10 mouse cellular contexts compared by ENCODE assay signal in genomic region chr9:53986972-53987371, GRCm38 (mm10). TPM values are rescaled to one million over a fixed set of nuclear protein-coding genes. Genes with fewer than 3 reads are reported as not detected.
A peak's percentile ranks its signal among the peaks of the same experiment; 100 is the strongest.
DNase-seq lines count a peak whose midpoint lies in the region; ATAC-seq lines count a peak whose summit lies in the region.
"Had no signal": no experiment of that assay in that cellular context is flagged by ENCODE, and none has a peak within 500 bp of the region (broad histone marks: within the 10 kb centered on the region; RNA-seq: fewer than 3 reads in every experiment).

No protein-coding gene starts in this region.

- H3K36me3 ChIP-seq in hindbrain, embryonic 11.5 days (ENCODE audit: control insufficient read depth, insufficient read depth, low read length) = no peaks in the 10 kb centered on the region
- no peaks in the 10 kb centered on the region for H3K36me3 ChIP-seq in hindbrain, embryonic 10.5 days
- no peaks in the 10 kb centered on the region for H3K36me3 ChIP-seq in forebrain, embryonic 16.5 days (ENCODE audit: control insufficient read depth, insufficient read depth)
- H3K36me3 ChIP-seq: heart, embryonic 13.5 days had no signal

- no peak for ATAC-seq in hindbrain, embryonic 11.5 days (ENCODE audit: low FRiP score)
- peak; percentile 62; the same call in 1 of the 2 replicates for ATAC-seq in forebrain, embryonic 16.5 days

- no peaks in the 10 kb centered on the region for H3K27me3 ChIP-seq in hindbrain, embryonic 11.5 days (ENCODE audit: control insufficient read depth, insufficient read depth, low read length)
- H3K27me3 ChIP-seq in hindbrain, embryonic 10.5 days (ENCODE audit: insufficient read depth, poor library complexity, severe bottlenecking) = no peaks in the 10 kb centered on the region
- no peaks in the 10 kb centered on the region; the same call in 1 of the 2 replicates for H3K27me3 ChIP-seq in forebrain, embryonic 16.5 days (replicated peaks; ENCODE audit: control insufficient read depth, insufficient read depth, low read length)
- H3K27me3 ChIP-seq: heart, embryonic 13.5 days had no signal

- no peak overlapping the region for H3K27ac ChIP-seq in hindbrain, embryonic 11.5 days (ENCODE audit: low read depth, low read length)
- no peak overlapping the region for H3K27ac ChIP-seq in hindbrain, embryonic 10.5 days
- H3K27ac ChIP-seq in forebrain, embryonic 16.5 days (ENCODE audit: low read length) = no peak overlapping the region
- H3K27ac ChIP-seq: heart, embryonic 13.5 days; macrophage had no signal

- H3K9ac ChIP-seq in hindbrain, embryonic 11.5 days (ENCODE audit: low read depth, low read length) = no peak overlapping the region
- H3K9ac ChIP-seq in forebrain, embryonic 16.5 days (replicated peaks; ENCODE audit: low read depth, low read length) = no peak overlapping the region
- H3K9ac ChIP-seq: heart, embryonic 13.5 days had no signal

- peak; percentile 38 for DNase-seq in hindbrain, embryonic 11.5 days (ENCODE audit: low spot score)
- DNase-seq in hindbrain, embryonic 10.5 days (ENCODE audit: low spot score) = no peak
- peak; percentile 51 for DNase-seq in right cerebral cortex, adult 18-20 months
- DNase-seq in right cerebral cortex, postnatal 36 days (ENCODE audit: low spot score in 2 of 2) = no peak
- peak; percentile 44 for DNase-seq in right cerebral cortex, postnatal 14 days
- DNase-seq in natural killer cell, adult 2 months (ENCODE audit: low spot score in 2 of 2) = no peak
- DNase-seq in lung, postnatal 25 days (ENCODE audit: low spot score) = no peak

- no peaks in the 10 kb centered on the region for H3K9me3 ChIP-seq in hindbrain, embryonic 11.5 days (ENCODE audit: control insufficient read depth, low read length)
- no peaks in the 10 kb centered on the region for H3K9me3 ChIP-seq in hindbrain, embryonic 10.5 days
- H3K9me3 ChIP-seq in forebrain, embryonic 16.5 days (ENCODE audit: control insufficient read depth, low read length) = no peaks in the 10 kb centered on the region
- H3K9me3 ChIP-seq: heart, embryonic 13.5 days had no signal

- 48% methylated on average over 3 of the region's 3 CpGs for WGBS in hindbrain, embryonic 11.5 days
- WGBS in hindbrain, embryonic 10.5 days = 46% methylated on average over 3 of the region's 3 CpGs
- 33% methylated on average over 3 of the region's 3 CpGs for WGBS in forebrain, embryonic 16.5 days

- H3K4me1 ChIP-seq in hindbrain, embryonic 11.5 days (replicated peaks; ENCODE audit: control insufficient read depth, insufficient read depth, low read length) = no peaks in the 10 kb centered on the region
- no peaks in the 10 kb centered on the region for H3K4me1 ChIP-seq in hindbrain, embryonic 10.5 days (replicated peaks)
- no peaks in the 10 kb centered on the region for H3K4me1 ChIP-seq in forebrain, embryonic 16.5 days (replicated peaks; ENCODE audit: control insufficient read depth, insufficient read depth, low read length)
- H3K4me1 ChIP-seq: heart, embryonic 13.5 days had no signal

- H3K4me2 ChIP-seq in hindbrain, embryonic 11.5 days (replicated peaks; ENCODE audit: low read depth, low read length) = no peak overlapping the region
- no peak overlapping the region for H3K4me2 ChIP-seq in forebrain, embryonic 16.5 days (ENCODE audit: low read length)
- H3K4me2 ChIP-seq: heart, embryonic 13.5 days had no signal

- no peak overlapping the region for H3K4me3 ChIP-seq in hindbrain, embryonic 11.5 days (ENCODE audit: low read depth, low read length)
- H3K4me3 ChIP-seq in hindbrain, embryonic 10.5 days = no peak overlapping the region
- H3K4me3 ChIP-seq in forebrain, embryonic 16.5 days (replicated peaks; ENCODE audit: low read length) = no peak overlapping the region
- H3K4me3 ChIP-seq: heart, embryonic 13.5 days had no signal

RNA-seq across cellular contexts. Expression of gene Elmod1, which starts 11.9 kb away (rescaled TPM):
- polyA plus RNA-seq in hindbrain, embryonic 11.5 days (2014; fragmentation: Nextera tagmentation; extraction: Ambion mirVana) = 2.6 and 3.6 TPM in 2 replicates
- 0.80 and 1.2 TPM in 2 replicates for polyA plus RNA-seq in hindbrain, embryonic 10.5 days (2016; fragmentation: Nextera tagmentation; extraction: Ambion mirVana)
- 33.0 and 39.6 TPM in 2 replicates for polyA plus RNA-seq in forebrain, embryonic 16.5 days (2015; fragmentation: Nextera tagmentation; extraction: Ambion mirVana)
- polyA plus RNA-seq: heart, embryonic 13.5 days; macrophage had no signal

Comparison
In these comparisons a context has a peak if more than half of its experiments do, and no peak if none do; other contexts are left out.
1. DNase-seq: peak in hindbrain, embryonic 11.5 days (single experiment), right cerebral cortex, adult 18-20 months (single experiment) and right cerebral cortex, postnatal 14 days (single experiment); none in hindbrain, embryonic 10.5 days (single experiment), right cerebral cortex, postnatal 36 days (0 of 2), natural killer cell, adult 2 months (0 of 2) and lung, postnatal 25 days (single experiment).